Mouse (Mus musculus) megakaryocyte, embryonic 14.5 days (primary cell): ENCODE data around the gene Gna12.

Experiments
- FLI1 ChIP-seq: IDR thresholded peaks from 2 replicates; pipeline ENCODE4 v1.6.1; 2012; ENCODE audit warnings: low read length, inconsistent platforms, mixed read lengths
- GATA1 ChIP-seq: IDR thresholded peaks from 3 replicates; pipeline ENCODE4 v1.6.1; 2012; ENCODE audit warnings: mixed read lengths, low read length, inconsistent platforms, borderline replicate concordance

DNA sequence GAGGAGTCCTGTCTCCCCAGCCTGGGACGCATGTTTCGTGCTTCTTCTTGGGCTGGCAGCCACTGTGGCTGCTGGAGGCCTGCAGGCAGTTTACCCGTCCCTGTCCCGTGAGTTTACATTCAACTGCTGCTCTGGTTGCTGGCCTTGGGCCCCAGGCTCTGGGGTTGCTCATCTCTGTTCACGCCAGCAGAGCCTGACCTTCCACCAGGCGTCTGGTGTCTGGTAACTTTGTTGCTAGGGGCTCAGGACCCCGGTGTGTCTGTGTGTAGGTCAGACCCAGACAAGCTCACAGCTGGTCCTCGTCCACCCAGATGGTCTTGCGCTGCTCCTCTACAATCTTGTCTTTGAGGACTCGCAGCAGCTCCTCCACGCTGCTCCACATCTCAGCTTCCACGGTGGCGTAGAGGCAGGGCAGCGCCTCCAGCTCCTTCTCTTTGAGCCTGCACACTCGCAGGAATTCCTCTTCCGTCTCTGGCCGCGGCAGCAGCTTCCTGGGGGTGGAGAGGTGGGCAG is 42.9 kb upstream of the Gna12 start:
- TF ChIP-seq GATA1 (no peak), FLI1 (no peak)
